Mouse (Mus musculus) cerebellum, adult 8-10 months (tissue): ENCODE measurements around the gene Tmem141.

Experiments used
- DNase-seq: peaks from one replicate; pipeline ENCODE4 v3.0.0; 2022

Gene Tmem141

GRCm38 (mm10) chr2:25602526-25602925 is 19.3 kb downstream of the Tmem141 start:
- DNase-seq, result no peak

GRCm38 (mm10) chr2:25600037-25600436 is 21.8 kb downstream of the Tmem141 start:
- DNase-seq, result no peak

- DNase-seq, result no peak
Observed at GRCm38 (mm10) chr2:25598749-25599148, 23.1 kb downstream of the Tmem141 start.

GRCm38 (mm10) chr2:25596765-25597510 is 24.9 kb downstream of the Tmem141 start:
- no peak for DNase-seq

- peak; percentile 53 for DNase-seq
Observed at GRCm38 (mm10) chr2:25591863-25592262, 29.9 kb downstream of the Tmem141 start.

- no peak for DNase-seq
Observed at GRCm38 (mm10) chr2:25588227-25588907, 33.4 kb downstream of the Tmem141 start.

GRCm38 (mm10) chr2:25587290-25587689 is 34.5 kb downstream of the Tmem141 start:
- DNase-seq, result no peak

GRCm38 (mm10) chr2:25585601-25586000 is 36.2 kb downstream of the Tmem141 start:
- peak; percentile 37 for DNase-seq

- DNase-seq, result peak; percentile 32
Observed at GRCm38 (mm10) chr2:25584856-25585255, 36.9 kb downstream of the Tmem141 start.

- peak; percentile 53 for DNase-seq
Observed at GRCm38 (mm10) chr2:25584152-25584551, 37.7 kb downstream of the Tmem141 start.

GRCm38 (mm10) chr2:25583571-25583970 is 38.2 kb downstream of the Tmem141 start:
- DNase-seq, result peak; percentile 42

GRCm38 (mm10) chr2:25583120-25583481 is 38.7 kb downstream of the Tmem141 start:
- peak; percentile 51 for DNase-seq

GRCm38 (mm10) chr2:25582466-25583119 is 39.2 kb downstream of the Tmem141 start:
- DNase-seq, result peak; percentile 68

GRCm38 (mm10) chr2:25581901-25582301 is 39.9 kb downstream of the Tmem141 start:
- peak; percentile 89 for DNase-seq

- peak; percentile 86 for DNase-seq
Observed at GRCm38 (mm10) chr2:25581294-25581864, 40.4 kb downstream of the Tmem141 start, which contains the start of gene Ajm1. Gene Ajm1, minus strand, starts transcription at chr2:25581757.

GRCm38 (mm10) chr2:25580621-25581101 is 41.1 kb downstream of the Tmem141 start:
- peak; percentile 52 for DNase-seq

- DNase-seq, result peak; percentile 84
Observed at GRCm38 (mm10) chr2:25579737-25580460, 41.9 kb downstream of the Tmem141 start.

- DNase-seq, result peak; percentile 66
Observed at GRCm38 (mm10) chr2:25578796-25579736, 42.7 kb downstream of the Tmem141 start.

- peak; percentile 60 for DNase-seq
Observed at GRCm38 (mm10) chr2:25577951-25578795, 43.6 kb downstream of the Tmem141 start.
